Mouse (Mus musculus): Measurements from ENCODE around the gene Trappc2. TPM values are rescaled to one million over a fixed set of nuclear protein-coding genes. Genes with fewer than 3 reads are reported as not detected.

The Trappc2 gene
- polyA plus RNA-seq, 1 experiment from 2014 or later = 20.3 TPM

- Histone ChIP-seq H3K4me2 (peak overlapping the region; percentile 59), H3K9ac (no peak overlapping the region), H3K4me3 (peak overlapping the region; percentile 64), H3K27me3 (peaks cover 11% of the 10 kb centered on the region), H3K27ac (no peak overlapping the region), H3K4me1 (peaks cover 14% of the 10 kb centered on the region; the same call in 1 of the 2 replicates), H3K36me3 (no peaks in the 10 kb centered on the region), H3K9me3 (no peaks in the 10 kb centered on the region)
- WGBS = 53% methylated on average over 6 of the region's 6 CpGs
- ATAC-seq (ENCODE audit: insufficient number of reproducible peaks, insufficient read depth, low FRiP score, low TSS enrichment, low read depth) = no peak
These were observed 37.0 kb downstream of the Trappc2 start for GRCm38 (mm10) chrX:166477393-166477792.

GRCm38 (mm10) chrX:166478631-166479364 lies 38.4 kb downstream of the Trappc2 start:
- H3K27ac ChIP-seq = peak overlapping the region; percentile 83
- no peaks in the 10 kb centered on the region for H3K36me3 ChIP-seq
- peaks cover 14% of the 10 kb centered on the region; the same call in 1 of the 2 replicates for H3K4me1 ChIP-seq
- H3K9ac ChIP-seq = peak overlapping the region; percentile 80
- ATAC-seq (ENCODE audit: insufficient number of reproducible peaks, insufficient read depth, low FRiP score, low TSS enrichment, low read depth) = 0 out of 2 replicates have a peak, but pooled peaks have one; percentile 9
- WGBS = 20% methylated on average over 28 of the region's 28 CpGs
- H3K27me3 ChIP-seq = peaks cover 13% of the 10 kb centered on the region
- H3K4me3 ChIP-seq = peak overlapping the region; percentile 64
- peak overlapping the region; percentile 59 for H3K4me2 ChIP-seq
- H3K9me3 ChIP-seq = no peaks in the 10 kb centered on the region

GRCm38 (mm10) chrX:166479365-166479983 lies 39.1 kb downstream of the Trappc2 start, which contains the start of gene Rab9:
TSS of gene Rab9 (minus strand) at chrX:166479867.
- H3K27ac ChIP-seq = peak within 1 kb of the TSS; percentile 83
- H3K27me3 ChIP-seq = peaks cover 9% of the 10 kb centered on the region; the same call in 1 of the 2 replicates
- peak within 1 kb of the TSS; percentile 59 for H3K4me2 ChIP-seq
- WGBS = 22% methylated on average over 41 of the region's 41 CpGs
- H3K4me1 ChIP-seq = peaks cover 10% of the 10 kb centered on the region; the same call in 1 of the 2 replicates
- peak within 1 kb of the TSS; percentile 64 for H3K4me3 ChIP-seq
- no peaks in the 10 kb centered on the region for H3K9me3 ChIP-seq
- no peaks in the 10 kb centered on the region for H3K36me3 ChIP-seq
- H3K9ac ChIP-seq = peak within 1 kb of the TSS; percentile 80
- peak; percentile 96 for ATAC-seq (ENCODE audit: insufficient number of reproducible peaks, insufficient read depth, low FRiP score, low TSS enrichment, low read depth)

GRCm38 (mm10) chrX:166495052-166495451 lies 54.7 kb downstream of the Trappc2 start:
- Histone ChIP-seq H3K9me3 (no peaks in the 10 kb centered on the region), H3K4me2 (no peak overlapping the region), H3K27ac (no peak overlapping the region), H3K9ac (no peak overlapping the region), H3K4me3 (no peak overlapping the region), H3K27me3 (no peaks in the 10 kb centered on the region; the same call in none of the 2 replicates), H3K4me1 (no peaks in the 10 kb centered on the region), H3K36me3 (no peaks in the 10 kb centered on the region)
- ATAC-seq (ENCODE audit: insufficient number of reproducible peaks, insufficient read depth, low FRiP score, low TSS enrichment, low read depth) = no peak
- 97% methylated on average over 2 of the region's 2 CpGs for WGBS

- Histone ChIP-seq H3K36me3 (no peaks in the 10 kb centered on the region), H3K27ac (no peak overlapping the region), H3K4me2 (no peak overlapping the region), H3K9me3 (no peaks in the 10 kb centered on the region), H3K27me3 (peaks cover 3% of the 10 kb centered on the region), H3K4me3 (no peak overlapping the region), H3K4me1 (no peaks in the 10 kb centered on the region), H3K9ac (no peak overlapping the region)
- WGBS = 60% methylated on average over 4 of the region's 4 CpGs
- ATAC-seq (ENCODE audit: insufficient number of reproducible peaks, insufficient read depth, low FRiP score, low TSS enrichment, low read depth) = no peak
These were observed 57.4 kb downstream of the Trappc2 start for GRCm38 (mm10) chrX:166497771-166498170.

GRCm38 (mm10) chrX:166499496-166500190 lies 59.3 kb downstream of the Trappc2 start:
- Histone ChIP-seq H3K36me3 (no peaks in the 10 kb centered on the region), H3K4me2 (no peak overlapping the region), H3K4me1 (no peaks in the 10 kb centered on the region), H3K9ac (no peak overlapping the region), H3K27ac (no peak overlapping the region), H3K4me3 (no peak overlapping the region), H3K9me3 (no peaks in the 10 kb centered on the region), H3K27me3 (peaks cover 3% of the 10 kb centered on the region)
- no peak for ATAC-seq (ENCODE audit: insufficient number of reproducible peaks, insufficient read depth, low FRiP score, low TSS enrichment, low read depth)
- WGBS = 80% methylated on average over 1 of the region's 1 CpGs

Other genes with a start within 250 kb of the Trappc2 start
- 19.8 and 22.6 TPM in 2 replicates for gene Gpm6b, start 201.7 kb upstream of the Trappc2 start, polyA plus RNA-seq (2015; fragmentation: Nextera tagmentation; extraction: Ambion mirVana)
- gene Ofd1, start 130 bp downstream of the Trappc2 start, polyA plus RNA-seq (2015; fragmentation: Nextera tagmentation; extraction: Ambion mirVana) = 7.5 and 8.2 TPM in 2 replicates
- 60.7 and 64.4 TPM in 2 replicates for gene Rab9, start 39.3 kb downstream of the Trappc2 start, polyA plus RNA-seq (2015; fragmentation: Nextera tagmentation; extraction: Ambion mirVana)
- 9.4 and 9.6 TPM in 2 replicates for gene Tceanc, start 78.0 kb downstream of the Trappc2 start, polyA plus RNA-seq (2015; fragmentation: Nextera tagmentation; extraction: Ambion mirVana)
- gene Egfl6, start 145.1 kb downstream of the Trappc2 start, polyA plus RNA-seq (2015; fragmentation: Nextera tagmentation; extraction: Ambion mirVana) = 130 and 154 TPM in 2 replicates